Mouse (Mus musculus) midbrain, embryonic 13.5 days (tissue): Measurements from ENCODE around the gene Pih1d1. TPM values are rescaled to one million over a fixed set of nuclear protein-coding genes. Genes with fewer than 3 reads are reported as not detected.
"Not testable (repeated sequence)": the region's sequence is repeated elsewhere in the genome, so short reads cannot be mapped to it uniquely, and the experiment has no call there.

Experiments used
- ATAC-seq: fragments of 200-750 bp; cut with Nextera tagmentation; 2 replicates; pipeline ENCODE4 v1.8.0; 2017; ENCODE audit warnings: mild to moderate bottlenecking, moderate TSS enrichment, moderate library complexity
- H3K27ac ChIP-seq: fragments of 300-500 bp; sonication (generic); 2 replicates; pipeline ENCODE4 v1.5.1; 2015; ENCODE audit warnings: inconsistent platforms, mild to moderate bottlenecking, moderate library complexity
- H3K27me3 ChIP-seq: fragments of 300-500 bp; sonication (generic); 2 replicates; pipeline ENCODE4 v1.6.1; 2015; ENCODE audit warnings: mild to moderate bottlenecking, inconsistent platforms
- H3K36me3 ChIP-seq: fragments of 300-500 bp; sonication (generic); 2 replicates; pipeline ENCODE4 v1.6.1; 2015; ENCODE audit warnings: mild to moderate bottlenecking, inconsistent platforms
- H3K4me1 ChIP-seq: fragments of 300-500 bp; sonication (generic); replicated peaks from 2 replicates; pipeline ENCODE4 v1.6.1; 2015; ENCODE audit warnings: inconsistent platforms
- H3K4me2 ChIP-seq: fragments of 300-500 bp; sonication (generic); replicated peaks from 2 replicates; pipeline ENCODE4 v1.6.1; 2015; ENCODE audit warnings: moderate library complexity, mild to moderate bottlenecking, inconsistent platforms
- H3K4me3 ChIP-seq: fragments of 300-500 bp; sonication (generic); replicated peaks from 2 replicates; pipeline ENCODE4 v1.5.1; 2015; ENCODE audit warnings: mild to moderate bottlenecking, inconsistent platforms
- H3K9ac ChIP-seq: fragments of 300-500 bp; sonication (generic); replicated peaks from 2 replicates; pipeline ENCODE4 v1.6.1; 2015; ENCODE audit warnings: mild to moderate bottlenecking, inconsistent platforms
- H3K9me3 ChIP-seq: fragments of 300-500 bp; sonication (generic); 2 replicates; pipeline ENCODE4 v1.6.1; 2016; ENCODE audit warnings: mild to moderate bottlenecking, inconsistent platforms
- WGBS: fragments of 180-500 bp; shearing (Covaris S2); methylation state at CpG from one replicate; pipeline ENCODE4 v1.1.7; 2015; 5-methylcytosine and 5-hydroxymethylcytosine counted together
- polyA plus RNA-seq: library from polyadenylated mRNA; unstranded; fragments of >200 nt; fragmentation: Nextera tagmentation; extraction: Ambion mirVana; gene quantifications from 2 replicates; pipeline ENCODE4 v1.2.1, GENCODE M21; 2015

The Pih1d1 gene
- polyA plus RNA-seq, 1 experiment from 2014 or later: 93.0 TPM

DNA sequence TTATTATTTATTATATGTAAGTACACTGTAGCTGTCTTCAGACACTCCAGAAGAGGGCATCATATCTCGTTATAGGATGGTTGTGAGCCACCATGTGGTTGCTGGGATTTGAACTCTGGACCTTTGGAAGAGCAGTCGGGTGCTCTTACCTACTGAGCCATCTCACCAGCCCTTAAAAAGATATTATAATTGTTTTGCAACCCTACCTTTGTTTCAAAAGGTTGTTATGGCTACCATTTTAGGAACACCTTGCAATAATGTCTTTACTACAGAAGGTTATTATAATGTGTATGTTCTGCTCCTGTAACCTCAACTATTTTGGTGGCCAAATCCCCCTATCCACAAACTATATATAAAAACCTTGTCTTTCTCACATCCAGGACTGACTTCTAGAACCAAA, 1.1 kb upstream of the Pih1d1 start:
- peak overlapping the region; percentile 62; the same call in 1 of the 2 replicates for H3K4me3 ChIP-seq
- H3K27ac ChIP-seq, ATAC-seq, H3K9ac ChIP-seq, H3K9me3 ChIP-seq, H3K27me3 ChIP-seq, H3K4me2 ChIP-seq: not testable (repeated sequence)
- 93% methylated on average over 2 of the region's 2 CpGs for WGBS
- peaks cover 13% of the 10 kb centered on the region for H3K36me3 ChIP-seq
- H3K4me1 ChIP-seq: peaks cover 32% of the 10 kb centered on the region

DNA sequence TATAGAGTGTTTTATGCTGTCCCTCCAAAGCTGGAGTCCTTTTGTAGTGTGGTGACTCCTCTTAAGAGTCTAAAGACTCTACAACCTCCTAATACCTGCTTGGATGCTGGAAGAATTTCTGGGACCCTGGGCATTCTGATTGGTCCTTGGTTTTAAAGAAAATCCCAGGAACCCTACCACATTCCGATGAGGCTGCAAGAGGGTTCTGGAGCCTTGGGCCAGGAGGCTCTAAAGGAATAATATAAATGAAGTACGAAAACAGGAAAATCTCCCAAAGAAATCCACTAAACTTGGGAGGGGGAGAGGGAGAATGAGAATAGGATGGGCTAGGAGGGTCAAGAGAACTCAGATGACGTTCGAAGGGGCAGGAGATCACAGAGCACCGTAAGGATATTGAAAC, 517 bp upstream of the Pih1d1 start:
- peak overlapping the region; percentile 86 for H3K9ac ChIP-seq
- peak overlapping the region; percentile 62 for H3K4me3 ChIP-seq
- WGBS: 4% methylated on average over 5 of the region's 5 CpGs
- H3K4me2 ChIP-seq: peak overlapping the region; percentile 63
- H3K36me3 ChIP-seq: peaks cover 19% of the 10 kb centered on the region
- peaks cover 32% of the 10 kb centered on the region for H3K4me1 ChIP-seq
- peak overlapping the region; percentile 93 for H3K27ac ChIP-seq
- ATAC-seq: no peak; the same call in 1 of the 2 replicates
- H3K27me3 ChIP-seq: no peaks in the 10 kb centered on the region
- H3K9me3 ChIP-seq: no peaks in the 10 kb centered on the region

DNA sequence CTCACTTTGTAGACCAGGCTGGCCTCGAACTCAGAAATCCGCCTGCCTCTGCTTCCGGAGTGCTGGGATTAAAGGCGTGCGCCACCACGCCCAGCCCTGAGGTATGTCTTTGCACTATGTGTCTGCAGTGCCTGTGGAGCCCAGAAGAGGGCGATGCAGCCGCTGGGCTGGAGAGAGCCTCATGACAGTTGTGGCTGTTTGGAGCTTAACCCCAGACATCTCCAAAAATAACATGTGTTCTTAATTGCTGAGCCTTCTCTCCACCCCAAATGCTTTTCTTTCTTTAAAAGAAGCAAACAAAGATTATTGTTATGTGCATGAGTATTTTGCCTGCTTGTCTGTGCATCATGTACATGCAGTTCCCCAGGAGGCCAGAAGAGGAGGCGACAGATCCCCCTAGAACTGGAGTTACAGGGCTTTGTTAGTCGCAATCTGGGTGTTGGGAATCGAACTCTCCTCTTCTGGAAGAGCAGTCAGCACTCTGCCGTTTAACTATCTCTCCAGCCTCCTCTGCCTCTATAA, 951 bp downstream of the Pih1d1 start:
- 81% methylated on average over 12 of the region's 12 CpGs for WGBS
- H3K27me3 ChIP-seq: no peaks in the 10 kb centered on the region
- H3K9ac ChIP-seq: no peak overlapping the region; the same call in 1 of the 2 replicates

DNA sequence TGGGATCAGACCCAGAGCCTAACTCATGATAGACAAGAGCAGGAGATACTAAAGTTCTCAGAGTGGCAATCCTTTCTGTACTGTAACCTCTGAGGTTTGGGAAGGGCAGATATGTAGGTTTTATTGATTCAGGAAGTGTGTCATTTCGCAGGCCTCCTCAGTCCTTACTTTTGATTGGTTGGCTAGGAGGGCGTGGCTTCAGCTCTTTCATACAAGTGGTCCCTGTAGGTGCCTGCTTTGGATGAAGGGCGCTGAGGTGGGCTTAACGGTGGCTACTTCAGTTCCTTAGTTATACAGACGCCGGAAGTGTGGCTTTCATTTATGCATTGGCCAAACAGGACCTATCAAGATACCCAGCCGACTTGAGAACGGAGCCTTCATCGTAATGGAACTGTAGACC, 1.5 kb downstream of the Pih1d1 start:
- ATAC-seq: no peak
- H3K4me1 ChIP-seq: peaks cover 29% of the 10 kb centered on the region
- H3K4me3 ChIP-seq: no peak overlapping the region
- H3K36me3 ChIP-seq: peaks cover 36% of the 10 kb centered on the region
- no peak overlapping the region for H3K9ac ChIP-seq
- H3K9me3 ChIP-seq: no peaks in the 10 kb centered on the region
- H3K27ac ChIP-seq: no peak overlapping the region
- peak overlapping the region; percentile 63 for H3K4me2 ChIP-seq
- H3K27me3 ChIP-seq: no peaks in the 10 kb centered on the region
- WGBS: 85% methylated on average over 9 of the region's 9 CpGs

More for the DNA sequence above, 951 bp downstream of the Pih1d1 start:
- H3K4me1 ChIP-seq: peaks cover 29% of the 10 kb centered on the region
- H3K4me3 ChIP-seq: peak overlapping the region; percentile 62
- H3K27ac ChIP-seq: 0 out of 2 replicates have a peak overlapping the region, but pooled peaks have one; percentile 93
- no peaks in the 10 kb centered on the region for H3K9me3 ChIP-seq
- H3K36me3 ChIP-seq: peaks cover 32% of the 10 kb centered on the region
- H3K4me2 ChIP-seq: peak overlapping the region; percentile 63
- no peak for ATAC-seq

DNA sequence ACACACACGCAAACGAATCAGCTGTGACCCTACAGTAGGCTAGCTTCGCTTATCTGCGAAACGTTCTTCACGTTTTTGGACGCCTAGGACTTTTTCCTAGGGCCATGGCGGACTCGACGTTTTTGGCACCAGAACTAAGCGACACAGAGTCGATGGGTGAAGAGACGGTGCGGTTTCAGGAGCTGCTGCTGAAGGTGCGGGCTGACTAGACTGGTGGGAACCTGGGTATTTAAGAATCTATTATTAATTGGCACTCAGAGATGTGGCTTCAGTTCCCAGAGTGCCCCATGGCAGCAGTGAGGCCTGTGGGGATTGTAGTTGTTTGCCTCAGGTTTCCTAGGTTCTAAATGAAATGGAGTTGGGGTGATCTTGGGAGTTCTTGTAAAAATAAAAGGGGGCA, 2.1 kb downstream of the Pih1d1 start:
- Histone ChIP-seq H3K4me3 (no peak overlapping the region), H3K9me3 (no peaks in the 10 kb centered on the region), H3K9ac (no peak overlapping the region), H3K27ac (no peak overlapping the region), H3K27me3 (no peaks in the 10 kb centered on the region), H3K4me2 (no peak overlapping the region), H3K36me3 (peaks cover 36% of the 10 kb centered on the region), H3K4me1 (peaks cover 23% of the 10 kb centered on the region)
- no peak for ATAC-seq
- WGBS: 98% methylated on average over 15 of the region's 15 CpGs

- Histone ChIP-seq H3K27me3 (peaks cover 1% of the 10 kb centered on the region), H3K4me1 (peaks cover 25% of the 10 kb centered on the region), H3K4me3 (no peak overlapping the region), H3K4me2 (no peak overlapping the region), H3K9me3 (no peaks in the 10 kb centered on the region), H3K9ac (no peak overlapping the region), H3K36me3 (peaks cover 36% of the 10 kb centered on the region), H3K27ac (no peak overlapping the region)
- WGBS: 92% methylated on average over 14 of the region's 14 CpGs
- no peak for ATAC-seq
Observed at GRCm38 (mm10) chr7:45157459-45157858, 3.4 kb downstream of the Pih1d1 start.

GRCm38 (mm10) chr7:45158991-45159390, 4.9 kb downstream of the Pih1d1 start:
- Histone ChIP-seq H3K27me3 (peaks cover 16% of the 10 kb centered on the region), H3K9me3 (no peaks in the 10 kb centered on the region), H3K4me2 (no peak overlapping the region), H3K36me3 (peaks cover 36% of the 10 kb centered on the region), H3K4me3 (no peak overlapping the region), H3K9ac (no peak overlapping the region), H3K27ac (no peak overlapping the region), H3K4me1 (peaks cover 26% of the 10 kb centered on the region)
- 95% methylated on average over 6 of the region's 6 CpGs for WGBS
- no peak for ATAC-seq

DNA sequence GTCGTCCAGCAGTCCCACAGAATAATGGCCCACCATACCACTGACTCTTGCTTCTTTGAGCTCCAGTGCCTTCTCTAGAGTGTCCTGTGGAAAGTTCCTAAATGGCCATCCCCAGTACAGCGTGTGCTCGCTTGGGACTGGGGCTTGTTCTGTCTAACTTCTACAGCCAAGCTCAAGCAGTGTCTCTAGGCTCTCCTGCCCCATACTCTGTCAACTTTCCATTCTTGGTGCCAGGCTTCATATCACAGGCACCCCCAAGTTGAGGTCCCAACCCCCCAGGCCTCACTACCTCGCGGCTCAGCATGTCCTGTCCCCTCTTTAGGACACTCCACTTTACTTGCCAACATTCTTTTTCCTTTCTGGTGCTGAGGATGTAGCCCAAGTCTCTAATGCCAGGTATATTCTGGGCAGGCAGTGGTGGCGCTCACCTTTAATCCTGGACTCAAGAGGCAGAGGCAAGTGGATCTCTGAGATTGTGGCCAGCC, 6.3 kb downstream of the Pih1d1 start:
- peaks cover 23% of the 10 kb centered on the region for H3K4me1 ChIP-seq
- H3K4me3 ChIP-seq: no peak overlapping the region
- 95% methylated on average over 6 of the region's 6 CpGs for WGBS
- peaks cover 30% of the 10 kb centered on the region for H3K27me3 ChIP-seq
- no peak for ATAC-seq
- no peak overlapping the region for H3K9ac ChIP-seq
- peaks cover 36% of the 10 kb centered on the region for H3K36me3 ChIP-seq
- H3K9me3 ChIP-seq: no peaks in the 10 kb centered on the region
- no peak overlapping the region for H3K4me2 ChIP-seq
- no peak overlapping the region for H3K27ac ChIP-seq

- Histone ChIP-seq H3K4me2 (no peak overlapping the region), H3K4me1 (peaks cover 18% of the 10 kb centered on the region), H3K27ac (no peak overlapping the region), H3K9ac (no peak overlapping the region), H3K9me3 (no peaks in the 10 kb centered on the region), H3K4me3 (no peak overlapping the region), H3K27me3 (peaks cover 35% of the 10 kb centered on the region), H3K36me3 (peaks cover 36% of the 10 kb centered on the region)
- WGBS: 89% methylated on average over 3 of the region's 3 CpGs
- no peak for ATAC-seq
Observed at GRCm38 (mm10) chr7:45160866-45161265, 6.8 kb downstream of the Pih1d1 start.

GRCm38 (mm10) chr7:45161612-45162473, 7.7 kb downstream of the Pih1d1 start:
- peaks cover 16% of the 10 kb centered on the region for H3K4me1 ChIP-seq
- WGBS: 4% methylated on average over 35 of the region's 35 CpGs
- H3K4me3 ChIP-seq: peak overlapping the region; percentile 39
- H3K27ac ChIP-seq: no peak overlapping the region
- peaks cover 31% of the 10 kb centered on the region for H3K36me3 ChIP-seq
- H3K27me3 ChIP-seq: peaks cover 45% of the 10 kb centered on the region
- no peak overlapping the region; the same call in 1 of the 2 replicates for H3K9ac ChIP-seq
- no peaks in the 10 kb centered on the region for H3K9me3 ChIP-seq
- H3K4me2 ChIP-seq: peak overlapping the region; percentile 67
- ATAC-seq: peak; percentile 92

DNA sequence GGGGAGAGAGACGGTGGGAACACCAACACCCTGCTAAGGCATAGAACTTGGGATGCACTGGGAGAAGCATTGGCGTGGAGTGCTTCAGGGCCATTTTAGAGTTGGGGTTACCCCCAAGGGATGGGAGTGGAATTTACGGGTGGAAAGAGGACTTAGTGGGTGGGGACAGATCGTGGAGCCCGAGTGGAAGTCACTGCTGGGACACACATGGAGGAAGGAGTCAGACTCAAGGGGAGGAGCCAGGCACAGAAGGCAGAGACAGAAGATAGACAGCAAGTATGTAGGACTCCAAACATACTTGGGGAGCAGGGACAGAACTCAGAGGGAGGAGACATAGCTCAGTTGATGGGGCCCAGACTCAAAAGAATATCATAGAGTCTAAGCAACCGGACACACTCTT, 8.4 kb downstream of the Pih1d1 start:
- Histone ChIP-seq H3K4me1 (peaks cover 21% of the 10 kb centered on the region), H3K27me3 (peaks cover 52% of the 10 kb centered on the region), H3K9ac (no peak overlapping the region; the same call in 1 of the 2 replicates), H3K36me3 (peaks cover 27% of the 10 kb centered on the region), H3K9me3 (no peaks in the 10 kb centered on the region), H3K4me3 (peak overlapping the region; percentile 39), H3K4me2 (peak overlapping the region; percentile 67), H3K27ac (no peak overlapping the region)
- WGBS: 25% methylated on average over 6 of the region's 6 CpGs
- no peak for ATAC-seq

- ATAC-seq: no peak
- 75% methylated on average over 9 of the region's 9 CpGs for WGBS
- H3K9ac ChIP-seq: no peak overlapping the region
- no peak overlapping the region for H3K4me3 ChIP-seq
- H3K4me2 ChIP-seq: no peak overlapping the region
- peaks cover 58% of the 10 kb centered on the region for H3K27me3 ChIP-seq
- no peak overlapping the region for H3K27ac ChIP-seq
- no peaks in the 10 kb centered on the region for H3K9me3 ChIP-seq
- H3K36me3 ChIP-seq: peaks cover 22% of the 10 kb centered on the region
- peaks cover 26% of the 10 kb centered on the region for H3K4me1 ChIP-seq
Observed at GRCm38 (mm10) chr7:45162996-45163615, 9.0 kb downstream of the Pih1d1 start.
